Mouse (Mus musculus) heart, postnatal 14 days (tissue): ENCODE data around the gene Rab44. TPM values are rescaled to one million over a fixed set of nuclear protein-coding genes. Genes with fewer than 3 reads are reported as not detected.

Source experiments
- DNase-seq, 2 experiments: peaks; one replicate each; pipeline ENCODE4 v3.0.0; 2021 to 2022
- intact Hi-C: fragments of 180-260 bp; cut with DNase I; formaldehyde crosslinking; loops from one replicate; pipeline ENCODE4 v1.15.1; 2025
- total RNA-seq, 2 experiments: library from RNA; stranded (reverse); gene quantifications; 2 replicates each; pipeline ENCODE4 v1.2.3; 2021

Rab44 gene
- total RNA-seq, 2 experiments from 2014 or later, result 0.73 to 0.76 TPM

DNA sequence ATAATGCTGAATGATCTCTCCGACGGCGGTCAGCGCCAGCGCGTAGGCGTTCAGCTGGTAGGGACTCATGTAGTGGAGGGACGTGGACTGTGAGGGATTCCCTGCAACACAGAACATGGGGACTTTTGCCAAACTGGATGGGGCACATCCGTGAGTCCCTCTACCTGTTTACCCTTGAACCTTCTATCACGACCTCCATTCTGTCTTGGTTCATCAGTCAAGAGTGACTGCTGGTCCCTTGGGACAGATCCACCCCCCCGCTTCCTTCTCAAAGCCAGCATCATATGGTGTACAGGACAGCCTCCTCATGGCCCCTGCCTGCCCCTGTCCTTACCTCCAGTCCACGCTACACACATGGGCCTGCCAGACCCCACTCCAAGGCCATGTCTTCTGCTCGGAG is 48.4 kb downstream of the Rab44 start:
- intact Hi-C loops, result no loop called here
- no peak for DNase-seq

DNA sequence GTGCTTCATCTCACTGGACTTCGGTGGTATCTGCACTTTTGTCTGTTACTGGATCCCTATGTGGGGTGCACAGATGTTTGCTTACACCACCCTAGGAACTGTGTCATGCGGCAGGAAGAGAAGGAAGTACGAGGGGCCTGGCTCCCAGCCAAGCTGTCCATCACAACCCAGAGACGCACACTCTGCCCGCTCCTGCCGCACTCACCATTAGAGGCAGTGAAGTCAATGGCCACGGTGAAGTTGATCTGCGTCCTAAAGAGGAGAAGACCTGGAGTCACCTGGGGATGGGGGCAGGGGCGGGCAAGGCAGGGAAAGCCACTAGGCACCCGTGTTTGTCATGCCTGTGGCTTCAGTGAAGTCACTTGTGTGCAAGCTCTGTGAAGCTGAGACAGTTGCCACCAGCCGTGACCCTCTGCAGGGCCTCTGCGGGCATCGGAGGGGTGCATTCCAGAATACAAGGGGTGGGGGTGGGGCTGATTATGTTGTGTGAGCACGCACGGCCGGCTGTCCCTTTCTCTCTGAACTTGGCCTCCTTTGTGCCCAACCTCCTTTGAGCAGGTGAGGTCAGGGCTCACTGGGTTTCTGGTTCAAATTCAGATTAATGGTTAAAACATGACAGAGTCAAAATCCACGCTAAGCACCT is 50.6 kb downstream of the Rab44 start:
- intact Hi-C loops, result no loop called here
- DNase-seq, result peak; percentile 34 to 39

DNA sequence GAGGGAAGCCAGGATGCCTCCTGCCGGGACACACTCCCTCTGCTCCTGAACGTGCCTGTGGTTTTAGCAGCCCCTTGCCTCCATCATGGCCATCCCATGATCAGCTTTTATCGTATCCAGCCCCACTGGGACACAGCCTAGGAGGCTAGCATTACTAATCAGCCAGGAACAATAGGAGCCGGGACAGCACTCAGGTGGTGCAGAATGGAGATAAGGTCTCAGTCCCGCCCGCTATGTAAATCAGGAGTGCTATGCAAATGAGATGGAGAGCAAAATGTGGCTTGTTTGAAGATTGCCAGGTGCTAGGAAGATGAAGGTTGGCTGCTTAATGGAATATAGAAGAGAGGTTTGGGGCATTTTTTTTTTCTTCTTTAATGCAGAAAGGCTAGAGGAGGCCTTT is 51.5 kb downstream of the Rab44 start:
- intact Hi-C loops, result no loop called here
- no peak for DNase-seq

DNA sequence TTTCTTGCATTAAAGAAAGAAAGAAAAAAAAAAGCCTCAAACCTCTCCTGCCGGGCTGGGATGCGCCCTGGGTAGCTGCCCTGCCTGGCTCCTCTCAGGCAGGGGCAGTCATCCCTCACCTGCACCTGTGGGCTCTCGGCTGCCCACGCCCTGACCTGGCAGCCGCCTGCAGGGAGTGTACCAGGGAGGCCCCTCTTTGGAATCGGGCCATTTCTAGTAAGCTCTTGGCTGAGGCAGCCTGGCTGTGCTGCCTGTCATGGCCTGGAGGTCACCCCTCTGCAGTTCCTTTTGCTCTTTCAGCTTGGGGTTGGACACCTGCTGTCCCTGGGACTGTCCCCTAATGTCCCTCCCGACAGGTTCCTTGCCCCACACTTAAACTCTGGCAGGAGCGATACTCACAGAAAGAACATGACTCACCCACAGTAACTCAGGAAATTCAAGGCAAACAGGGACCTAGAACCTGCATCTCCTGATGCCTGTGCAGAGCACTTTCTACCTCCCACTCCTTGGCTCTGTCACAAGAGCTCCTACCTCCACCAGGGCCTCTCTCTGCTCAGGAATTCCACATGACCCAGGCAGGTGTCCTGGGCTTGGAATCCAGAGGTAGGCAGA is 52.1 kb downstream of the Rab44 start:
- intact Hi-C loops, result no loop called here

DNA sequence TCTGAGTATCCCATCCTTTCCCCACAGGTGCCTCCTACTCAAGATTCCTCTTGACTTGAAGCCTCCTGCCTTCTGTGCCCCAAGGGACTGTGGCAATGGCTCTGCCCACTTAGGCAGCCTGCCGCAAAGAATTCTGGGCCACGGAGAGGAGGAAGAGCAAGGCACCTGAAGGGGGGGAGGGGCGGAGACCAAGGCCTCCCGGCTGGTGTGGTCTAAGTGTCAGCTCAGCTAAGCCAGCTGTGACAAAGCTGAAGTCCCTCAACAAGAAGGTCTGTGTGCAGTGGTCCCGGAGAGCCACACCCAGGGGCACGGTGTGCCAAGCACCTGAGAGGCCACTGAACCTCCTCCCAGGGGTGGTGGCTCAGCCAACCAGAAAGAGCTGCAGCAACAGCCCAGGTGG is 53.4 kb downstream of the Rab44 start:
- no peak for DNase-seq
- intact Hi-C loops, result no loop called here

More for the DNA sequence above, 52.1 kb downstream of the Rab44 start:
- no peak for DNase-seq

DNA sequence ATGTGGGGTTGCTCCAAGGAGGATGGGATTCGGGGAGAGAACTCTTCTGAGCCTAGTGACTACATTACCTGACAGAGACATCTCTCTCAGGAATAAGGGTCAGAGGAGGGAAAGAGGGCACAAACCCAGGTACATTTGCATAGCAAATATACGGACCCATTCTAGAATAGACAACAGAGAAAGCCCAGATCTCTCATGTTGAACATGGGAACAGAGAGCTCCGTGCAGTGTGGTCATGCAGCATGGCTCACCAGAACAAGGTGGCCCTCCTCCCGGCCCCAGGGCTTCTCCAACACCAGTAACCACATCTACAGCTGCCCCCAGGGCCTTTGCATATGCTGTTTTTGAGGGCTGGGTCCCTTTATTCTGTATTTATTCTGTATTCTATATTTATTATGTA is 54.5 kb downstream of the Rab44 start:
- DNase-seq, result no peak
- intact Hi-C loops, result no loop called here

DNA sequence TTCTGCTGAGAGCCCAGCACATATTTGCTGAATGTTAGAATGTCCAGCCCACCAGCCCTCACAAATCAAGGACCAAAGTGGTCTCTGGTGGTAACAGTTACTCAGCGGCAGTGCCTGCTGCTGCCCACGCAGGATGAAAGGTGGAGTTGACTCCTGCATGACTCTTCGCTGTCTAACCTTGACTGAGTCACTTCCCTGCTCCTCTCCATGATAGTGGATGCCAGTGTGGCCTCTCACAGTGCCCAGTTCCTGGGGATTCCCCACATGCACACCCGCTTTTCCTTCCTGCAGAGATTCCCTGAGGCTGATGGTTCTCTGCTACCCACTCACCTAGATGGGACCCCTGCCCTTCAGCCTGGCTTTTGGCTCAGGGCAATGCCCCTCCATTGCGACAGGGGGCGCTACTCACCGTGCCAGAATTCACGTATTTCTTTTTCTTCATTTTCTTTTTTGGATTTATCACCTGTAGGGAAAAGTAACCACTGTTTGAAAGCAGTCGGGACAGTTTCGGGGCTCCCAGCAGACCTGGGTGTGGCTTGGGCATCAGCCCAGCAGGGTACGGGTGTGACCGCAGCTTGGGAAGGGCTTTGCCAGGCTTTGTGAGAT is 55.2 kb downstream of the Rab44 start:
- intact Hi-C loops, result no loop called here
- DNase-seq, result no peak

DNA sequence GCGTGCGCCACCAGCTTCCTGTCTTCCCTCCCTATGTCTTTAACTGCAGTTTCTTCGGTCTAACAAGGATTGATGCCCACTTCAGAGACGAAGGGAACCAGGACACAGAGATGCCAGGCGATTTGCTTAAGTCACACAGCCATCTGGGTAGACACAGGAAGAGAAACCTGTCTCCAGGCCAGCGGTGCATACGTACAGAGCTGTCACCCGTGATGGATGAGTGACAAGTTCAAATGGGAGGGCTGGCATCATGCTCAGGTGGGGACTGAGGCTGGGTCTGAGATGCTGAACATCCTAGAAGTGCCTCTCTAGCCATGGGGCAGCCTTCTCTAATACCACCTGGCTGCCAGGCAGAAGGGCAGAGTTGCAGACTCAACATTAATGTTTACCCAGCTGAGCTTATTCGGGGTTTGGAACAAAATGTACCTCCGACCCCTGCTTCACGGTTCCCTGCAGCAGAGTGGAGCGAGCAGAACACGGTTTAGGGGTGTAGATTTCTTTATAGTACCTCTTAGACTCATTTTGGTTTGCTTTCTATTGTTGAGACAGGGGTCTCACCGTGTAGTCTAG is 56.6 kb downstream of the Rab44 start:
- no peak for DNase-seq
- intact Hi-C loops, result loop anchor here (2.0 to 5.0 kb wide), 2 partner anchors 184 to 202 kb away; no protein-coding TSS in a partner anchor

DNA sequence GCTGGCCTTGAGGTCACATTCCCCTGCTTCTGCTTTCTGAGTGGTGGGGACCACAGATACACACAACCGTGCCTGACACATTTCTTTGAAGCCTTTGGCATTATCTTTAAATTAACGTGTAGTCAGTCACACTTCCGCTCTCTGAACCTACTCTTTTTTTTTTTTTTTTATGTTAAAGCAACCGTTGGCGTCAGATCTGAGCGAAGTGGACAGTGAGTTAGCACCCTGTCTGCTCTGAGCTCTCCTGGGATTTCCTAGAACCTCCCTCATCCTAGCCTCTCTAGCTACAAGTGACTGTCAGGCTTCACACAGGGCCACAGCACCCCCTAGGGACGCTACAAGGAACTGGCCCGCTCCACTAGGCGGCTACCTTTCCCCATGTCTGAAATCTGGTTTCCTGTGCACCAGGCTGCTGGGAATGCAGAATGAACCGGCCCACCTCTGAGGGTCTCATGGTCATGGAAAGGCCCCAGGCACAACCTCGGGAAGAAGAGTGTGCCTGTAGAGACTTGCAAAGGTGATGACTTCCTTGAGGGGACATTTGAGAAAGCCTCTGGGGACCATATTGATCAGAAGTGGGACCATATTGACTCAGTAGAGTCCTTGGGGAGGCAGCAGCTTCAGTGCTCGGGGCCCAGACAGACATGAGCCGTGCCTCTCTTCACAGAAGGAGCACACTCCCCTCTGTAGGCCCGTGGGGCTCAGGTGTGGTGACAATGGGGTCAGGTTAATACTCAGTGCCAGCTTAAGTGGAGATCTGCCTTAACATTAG is 57.2 kb downstream of the Rab44 start:
- peak; percentile 85 to 89 for DNase-seq
- intact Hi-C loops, result loop anchor here (1.0 to 5.0 kb wide), 4 partner anchors 76 to 201 kb away; no protein-coding TSS in a partner anchor

DNA sequence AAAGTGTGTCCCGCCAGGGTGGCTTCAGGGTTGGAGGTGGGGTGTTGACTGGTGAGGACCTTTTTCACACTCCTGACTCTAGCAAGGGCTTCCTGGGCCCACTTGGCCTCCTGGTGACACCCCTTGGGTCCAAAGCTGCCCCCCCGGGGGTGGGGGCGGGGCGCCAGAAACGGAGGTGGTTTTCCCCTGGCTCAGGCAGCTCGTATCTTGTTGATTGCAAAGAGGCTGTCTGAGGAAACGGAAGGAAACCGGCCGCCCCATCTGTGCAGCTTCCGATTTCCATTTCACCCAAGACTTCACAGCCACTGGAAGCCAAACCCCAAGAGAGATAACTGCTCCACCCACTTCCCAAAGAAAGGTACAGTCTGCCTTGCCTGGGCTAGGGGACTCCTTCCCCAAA is 58.1 kb downstream of the Rab44 start:
- no peak for DNase-seq

DNA sequence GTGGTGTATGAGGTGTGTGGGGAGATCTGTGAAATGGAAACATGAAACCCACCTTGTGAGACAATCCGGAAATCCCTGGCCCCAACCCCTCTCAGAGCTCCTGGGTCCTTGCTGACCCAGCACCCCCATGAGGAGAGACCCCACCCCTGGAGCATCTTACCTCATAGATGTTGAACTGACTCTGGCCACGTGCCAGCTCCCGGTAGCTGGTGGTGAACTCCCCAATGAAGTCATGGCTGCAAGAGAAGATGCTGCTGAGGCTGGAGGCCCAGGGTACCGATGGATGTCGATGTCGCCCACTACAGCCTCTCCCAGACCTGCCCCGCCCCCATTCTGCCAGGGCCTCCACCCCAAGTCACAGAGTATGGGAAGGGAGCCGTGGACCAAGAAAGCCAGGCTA is 59.2 kb downstream of the Rab44 start:
- DNase-seq, result no peak
- intact Hi-C loops, result loop anchor here (5.0 kb wide), 1 partner anchor 199 kb away; no protein-coding TSS in a partner anchor

More for the DNA sequence above, 58.1 kb downstream of the Rab44 start:
- intact Hi-C loops, result loop anchor here (5.0 kb wide), 1 partner anchor 200 kb away; no protein-coding TSS in a partner anchor

DNA sequence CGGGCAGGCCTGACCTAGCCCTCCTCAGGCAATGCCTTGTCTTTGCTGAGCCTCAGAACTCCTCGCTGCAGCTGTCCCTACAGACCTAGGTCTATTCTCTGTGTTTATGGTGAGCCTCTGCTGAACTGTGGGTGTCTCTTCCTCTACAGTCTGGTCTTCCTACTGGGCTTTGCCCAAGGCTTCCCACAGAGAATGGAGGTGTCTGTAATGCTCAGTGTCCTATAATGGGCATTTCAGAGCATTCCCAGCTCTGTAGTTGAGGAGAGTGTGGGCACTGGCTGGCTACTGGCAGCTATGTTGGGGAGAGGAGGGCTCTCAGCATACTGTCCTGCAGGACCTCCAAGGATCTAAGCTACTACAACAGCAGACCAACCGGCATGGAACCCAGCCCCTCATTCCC is 61.7 kb downstream of the Rab44 start:
- no peak for DNase-seq
- intact Hi-C loops, result loop anchor here (1.0 to 5.0 kb wide), 2 partner anchors 71 to 342 kb away; no protein-coding TSS in a partner anchor

DNA sequence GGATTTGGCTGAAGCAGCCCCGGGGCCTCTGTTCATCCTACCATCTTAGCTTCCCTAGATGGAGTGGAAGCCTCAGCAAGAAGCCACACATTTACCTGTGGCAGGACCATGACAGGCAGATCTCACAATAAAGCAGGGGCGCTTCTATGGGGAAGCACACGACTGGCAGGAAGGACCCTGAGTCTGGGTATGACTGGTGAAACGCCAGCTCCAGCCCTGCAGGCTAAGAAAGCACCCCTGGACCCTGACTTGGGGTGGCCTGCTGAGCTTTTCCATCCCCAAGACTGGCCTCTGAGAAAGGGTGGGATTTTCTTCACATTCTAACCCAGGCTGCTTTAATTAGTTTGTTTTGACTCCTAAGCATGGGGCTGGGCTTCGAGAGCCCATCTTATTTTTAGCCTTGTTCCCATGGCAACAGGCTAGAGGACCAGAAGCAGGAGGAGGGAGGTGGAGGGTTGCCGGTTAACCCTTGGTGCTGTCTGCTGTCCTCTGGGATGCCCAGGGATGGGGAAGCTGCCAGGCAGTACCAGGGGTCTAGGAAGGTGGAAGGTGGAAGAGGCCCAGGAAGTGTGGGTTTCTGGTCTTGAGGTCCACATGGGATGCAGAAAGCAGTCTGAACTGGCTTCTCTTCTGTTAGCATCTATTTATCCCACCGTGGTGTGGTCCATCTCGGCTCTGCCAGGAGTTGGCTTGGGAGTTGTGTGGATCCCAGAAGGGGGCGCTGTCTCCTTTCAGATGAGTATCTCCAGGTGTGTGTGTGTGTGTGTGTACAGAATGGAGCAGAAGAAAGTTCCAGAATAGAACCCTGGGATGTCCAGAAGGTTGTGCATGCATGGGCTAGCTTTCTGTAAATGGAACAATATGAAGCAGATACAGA is 62.7 kb downstream of the Rab44 start:
- DNase-seq, result peak; percentile 70 to 80
- intact Hi-C loops, result loop anchor here (1.0 to 5.0 kb wide), 2 partner anchors 70 to 341 kb away; no protein-coding TSS in a partner anchor

DNA sequence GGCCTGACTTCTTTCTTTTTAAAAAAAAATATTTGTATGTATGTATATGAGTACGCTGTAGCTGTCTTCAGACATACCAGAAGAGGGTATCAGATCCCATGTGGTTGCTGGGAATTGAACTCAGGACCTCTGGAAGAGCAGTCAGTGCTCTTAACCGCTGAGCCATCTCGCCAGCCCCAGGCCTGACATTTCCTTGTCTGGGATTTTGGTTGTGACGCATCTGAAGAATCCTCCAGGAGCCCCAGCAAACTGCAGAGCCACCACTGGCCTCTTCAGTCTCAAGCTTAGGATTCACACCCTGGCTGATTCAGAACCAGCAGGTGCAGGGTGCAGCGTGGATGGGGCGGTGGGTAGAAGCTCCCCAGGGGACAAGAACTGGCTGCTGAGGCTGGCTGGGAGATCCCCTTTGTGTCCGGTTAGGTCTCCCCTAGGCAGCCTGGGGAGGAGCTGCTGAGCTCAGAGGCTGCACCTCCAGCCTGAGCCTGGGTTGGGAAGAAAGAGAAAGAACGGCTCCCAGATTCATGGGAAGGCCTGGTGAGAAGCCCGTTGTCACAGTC is 64.6 kb downstream of the Rab44 start:
- intact Hi-C loops, result loop anchor here (5.0 kb wide), 1 partner anchor 339 kb away; no protein-coding TSS in a partner anchor
- no peak for DNase-seq

DNA sequence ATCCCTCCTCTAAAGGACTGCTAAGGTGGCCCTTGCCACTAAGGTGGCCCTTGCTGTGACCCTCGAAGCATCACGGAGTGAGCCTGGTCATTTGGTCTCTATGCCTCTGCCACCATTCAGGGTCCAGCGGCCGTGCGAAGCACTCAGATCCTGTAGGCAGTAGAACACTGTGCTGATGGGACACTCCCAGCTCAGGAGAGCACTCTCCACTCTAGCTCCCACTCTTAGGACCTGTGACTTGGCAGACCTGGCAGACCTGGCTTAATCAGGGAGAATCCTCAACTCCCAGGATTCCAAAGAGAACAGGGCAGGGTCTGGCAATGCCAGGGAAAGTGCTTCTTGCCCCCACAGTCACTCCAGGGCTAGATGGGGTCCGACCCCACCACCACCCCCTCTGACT is 66.0 kb downstream of the Rab44 start:
- intact Hi-C loops, result loop anchor here (5.0 kb wide), 1 partner anchor 337 kb away; no protein-coding TSS in a partner anchor
- no peak for DNase-seq

DNA sequence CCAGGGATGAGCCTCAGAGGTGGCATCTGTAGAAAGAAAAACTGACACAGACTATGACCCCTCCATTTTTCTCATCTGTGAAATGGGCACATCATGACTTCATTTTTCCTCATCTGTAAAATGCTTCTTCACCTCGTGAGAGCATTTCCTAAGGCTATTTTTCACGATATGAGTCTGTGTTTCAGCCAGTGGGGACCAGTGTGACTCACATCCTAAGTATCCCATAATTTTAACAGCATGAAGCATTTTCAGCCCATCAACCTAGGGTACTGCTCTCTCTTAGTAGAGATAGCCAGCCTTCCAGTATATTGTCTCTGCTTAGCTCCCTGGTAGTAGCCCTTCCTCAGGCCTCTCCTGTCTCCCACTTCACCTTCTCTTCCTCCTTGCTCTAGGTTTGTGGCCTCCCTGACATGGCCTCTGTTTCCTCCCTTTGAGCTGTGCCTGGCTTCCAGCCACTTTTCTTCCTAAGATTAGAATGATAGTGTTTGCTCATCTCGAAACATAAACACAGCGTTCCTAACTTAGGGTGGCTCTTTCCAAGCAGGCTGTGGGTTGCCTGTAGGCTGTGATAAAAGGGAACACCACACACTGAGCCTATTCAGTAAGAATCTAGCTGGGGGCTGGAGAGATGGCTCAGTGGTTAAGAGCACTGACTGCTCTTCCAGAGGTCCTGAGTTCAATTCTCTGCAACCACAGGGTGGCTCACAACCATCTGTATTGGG is 66.6 kb downstream of the Rab44 start:
- no peak for DNase-seq
- intact Hi-C loops, result no loop called here

DNA sequence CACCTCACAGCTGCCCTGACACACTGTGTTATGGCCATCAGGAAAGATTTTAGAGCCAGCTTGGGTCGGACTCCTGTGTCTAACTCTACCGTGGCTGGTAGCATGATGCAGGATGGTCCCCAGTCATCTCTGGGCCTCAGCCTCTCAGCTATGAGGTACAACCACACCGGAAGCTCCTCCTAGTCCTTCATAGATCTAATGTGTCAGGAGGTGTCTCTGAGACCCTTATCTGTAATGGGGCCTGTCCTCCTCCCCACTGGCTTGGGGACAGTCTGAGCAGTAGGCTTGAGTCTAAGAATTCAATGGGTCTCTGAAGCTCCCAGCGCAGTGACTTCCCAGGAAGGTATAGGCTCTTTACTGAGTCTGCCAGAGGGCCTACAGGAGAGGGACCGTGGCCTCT is 67.8 kb downstream of the Rab44 start:
- intact Hi-C loops, result loop anchor here (2.0 kb wide), 1 partner anchor 63 kb away; no protein-coding TSS in a partner anchor
- DNase-seq, result no peak

DNA sequence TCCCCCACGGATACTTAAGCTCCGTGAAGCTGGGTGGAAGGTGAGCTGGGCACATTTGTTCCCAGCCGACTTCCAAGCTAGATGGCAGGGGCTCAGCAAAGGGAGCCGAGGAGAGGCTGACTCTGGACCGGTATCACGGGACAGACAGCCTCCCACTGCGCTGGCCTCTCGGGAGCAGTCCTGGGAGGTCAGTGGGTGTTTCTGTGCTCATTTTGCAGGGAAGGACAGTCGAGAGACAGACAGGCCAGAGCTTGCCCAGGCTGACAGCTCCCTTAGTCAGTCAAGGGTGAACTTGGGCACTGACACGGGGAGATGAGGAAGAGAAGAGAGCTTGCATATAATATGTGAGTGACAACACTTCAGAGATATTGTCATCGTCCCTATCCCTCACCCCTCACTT is 69.2 kb downstream of the Rab44 start:
- no peak for DNase-seq
- intact Hi-C loops, result loop anchor here (2.0 kb wide), 1 partner anchor 62 kb away; no protein-coding TSS in a partner anchor
